20 mouse cellular contexts compared by ENCODE assay signal in the genomic region with DNA sequence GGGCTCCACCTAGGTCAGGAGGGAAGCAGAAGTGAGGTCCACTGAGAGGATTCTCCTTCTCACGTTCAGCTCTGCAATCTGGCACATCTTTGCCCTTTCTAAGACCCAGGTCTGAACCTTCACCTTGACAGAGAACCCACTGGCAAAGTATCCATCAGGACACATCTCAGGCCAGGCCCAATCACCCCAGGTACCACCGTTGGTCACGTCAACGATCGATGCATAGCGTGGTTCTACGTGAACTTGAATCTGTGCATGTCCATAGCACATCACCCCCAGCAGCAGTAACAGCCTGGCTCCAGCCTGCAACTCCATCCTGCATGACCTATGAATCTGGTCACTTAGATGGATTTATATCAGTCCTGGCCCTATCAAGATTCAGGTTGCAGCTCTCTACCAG. TPM values are rescaled to one million over a fixed set of nuclear protein-coding genes. Genes with fewer than 3 reads are reported as not detected.
"Had no signal": no experiment of that assay in that cellular context is flagged by ENCODE, and none has a peak within 500 bp of the region (broad histone marks: within the 10 kb centered on the region; RNA-seq: fewer than 3 reads in every experiment).

A gene (minus strand): TSS at position 329 of the 400 bp plus-strand sequence.

- H3K9ac ChIP-seq: liver, embryonic 15.5 days; neural tube, embryonic 15.5 days had no signal

- H3K36me3 ChIP-seq: liver, embryonic 15.5 days; neural tube, embryonic 15.5 days had no signal

- DNase-seq: kidney, adult 9 months; liver; lung, adult 2 months; lung, postnatal 36 days; midbrain, embryonic 14.5 days; right cerebral cortex, adult 18-20 months; right cerebral cortex, postnatal 25 days; thymus, postnatal 14 days had no signal

- ATAC-seq: lung, postnatal 0 days had no signal

- H3K4me2 ChIP-seq: liver, embryonic 15.5 days; neural tube, embryonic 15.5 days had no signal

- H3K27me3 ChIP-seq: neural tube, embryonic 15.5 days had no signal

- H3K9me3 ChIP-seq: liver, embryonic 15.5 days; neural tube, embryonic 15.5 days had no signal

- H3K27ac ChIP-seq: liver, embryonic 15.5 days; neural tube, embryonic 15.5 days had no signal

- H3K4me3 ChIP-seq: liver, embryonic 15.5 days; myocyte; neural tube, embryonic 15.5 days had no signal

RNA-seq across cellular contexts. Expression of the gene that starts here (rescaled TPM):
- total RNA-seq: layer of hippocampus, adult 8-10 months; layer of hippocampus, postnatal 14 days; left cerebral cortex, adult 18-20 months; left cerebral cortex, postnatal 10 days; megakaryocyte progenitor cell, adult 5-6 weeks had no signal
- polyA plus RNA-seq: large intestine, adult 2 months; midbrain, embryonic 14.5 days; myocyte; neural tube, embryonic 11.5 days; small intestine, adult 2 months had no signal
